Mouse (Mus musculus) yolk sac, embryonic 10.5 days (tissue): Measurements from ENCODE around the gene Pdzrn3.

Experiments
- DNase-seq: peaks from one replicate; pipeline ENCODE4 v3.0.0-alpha.2; 2017; ENCODE audit warnings: low spot score

Gene Pdzrn3

GRCm38 (mm10) chr6:101366809-101367602, 10.7 kb downstream of the Pdzrn3 start:
- DNase-seq, result no peak

- no peak for DNase-seq
Observed at GRCm38 (mm10) chr6:101365795-101366194, 11.9 kb downstream of the Pdzrn3 start.

GRCm38 (mm10) chr6:101363904-101364303, 13.8 kb downstream of the Pdzrn3 start:
- no peak for DNase-seq

- no peak for DNase-seq
Observed at GRCm38 (mm10) chr6:101362728-101363127, 15.0 kb downstream of the Pdzrn3 start.

- no peak for DNase-seq
Observed at GRCm38 (mm10) chr6:101362268-101362667, 15.4 kb downstream of the Pdzrn3 start.

GRCm38 (mm10) chr6:101360211-101360737, 17.4 kb downstream of the Pdzrn3 start:
- no peak for DNase-seq

- DNase-seq, result no peak
Observed at GRCm38 (mm10) chr6:101359646-101360045, 18.1 kb downstream of the Pdzrn3 start.

GRCm38 (mm10) chr6:101354887-101355286, 22.8 kb downstream of the Pdzrn3 start:
- no peak for DNase-seq

- no peak for DNase-seq
Observed at GRCm38 (mm10) chr6:101354230-101354881, 23.3 kb downstream of the Pdzrn3 start.

GRCm38 (mm10) chr6:101353701-101354100, 24.0 kb downstream of the Pdzrn3 start:
- no peak for DNase-seq

- no peak for DNase-seq
Observed at GRCm38 (mm10) chr6:101352626-101353025, 25.1 kb downstream of the Pdzrn3 start.

GRCm38 (mm10) chr6:101351100-101351499, 26.6 kb downstream of the Pdzrn3 start:
- DNase-seq, result no peak

- DNase-seq, result no peak
Observed at GRCm38 (mm10) chr6:101350414-101350973, 27.2 kb downstream of the Pdzrn3 start.

- no peak for DNase-seq
Observed at GRCm38 (mm10) chr6:101348496-101348895, 29.2 kb downstream of the Pdzrn3 start.

GRCm38 (mm10) chr6:101340051-101340450, 37.6 kb downstream of the Pdzrn3 start:
- no peak for DNase-seq

- DNase-seq, result no peak
Observed at GRCm38 (mm10) chr6:101337842-101338528, 39.7 kb downstream of the Pdzrn3 start.

GRCm38 (mm10) chr6:101336660-101337059, 41.0 kb downstream of the Pdzrn3 start:
- DNase-seq, result no peak

- DNase-seq, result no peak
Observed at GRCm38 (mm10) chr6:101335744-101336143, 42.0 kb downstream of the Pdzrn3 start.

- no peak for DNase-seq
Observed at GRCm38 (mm10) chr6:101334495-101334894, 43.2 kb downstream of the Pdzrn3 start.

GRCm38 (mm10) chr6:101330392-101330791, 47.3 kb downstream of the Pdzrn3 start:
- peak; percentile 46 for DNase-seq

GRCm38 (mm10) chr6:101329499-101329898, 48.2 kb downstream of the Pdzrn3 start:
- DNase-seq, result peak; percentile 68

- peak; percentile 59 for DNase-seq
Observed at GRCm38 (mm10) chr6:101328514-101328913, 49.2 kb downstream of the Pdzrn3 start.
